Mouse (Mus musculus) cerebellum, postnatal 36 days (tissue): ENCODE data around the gene Fbxo11.
"Not testable (repeated sequence)": the region's sequence is repeated elsewhere in the genome, so short reads cannot be mapped to it uniquely, and the experiment has no call there.

Experiments
- DNase-seq, 2 experiments: peaks; one replicate each; pipeline ENCODE4 v3.0.0; 2021 to 2022; ENCODE audit warnings: mixed read lengths in 2 of 2

Fbxo11 gene

GRCm38 (mm10) chr17:87997808-87998207 lies 67.3 kb downstream of the Fbxo11 start:
- DNase-seq: no peak

GRCm38 (mm10) chr17:87993338-87993737 lies 71.8 kb downstream of the Fbxo11 start:
- no peak for DNase-seq

GRCm38 (mm10) chr17:87992154-87992553 lies 72.9 kb downstream of the Fbxo11 start:
- no peak for DNase-seq

- DNase-seq: no peak
These were observed 77.6 kb downstream of the Fbxo11 start for GRCm38 (mm10) chr17:87987507-87987906.

- DNase-seq: no peak
These were observed 79.2 kb downstream of the Fbxo11 start for GRCm38 (mm10) chr17:87985916-87986315.

GRCm38 (mm10) chr17:87984440-87985214 lies 80.5 kb downstream of the Fbxo11 start:
- no peak for DNase-seq

- DNase-seq: no peak
These were observed 81.8 kb downstream of the Fbxo11 start for GRCm38 (mm10) chr17:87983313-87983712.

- DNase-seq: no peak
These were observed 83.0 kb downstream of the Fbxo11 start for GRCm38 (mm10) chr17:87982112-87982511.

- DNase-seq: not testable (repeated sequence)
These were observed 85.4 kb downstream of the Fbxo11 start for GRCm38 (mm10) chr17:87979696-87980095.

GRCm38 (mm10) chr17:87976927-87977326 lies 88.2 kb downstream of the Fbxo11 start:
- DNase-seq: not testable (repeated sequence)

GRCm38 (mm10) chr17:87976154-87976806 lies 88.8 kb downstream of the Fbxo11 start:
- DNase-seq: no peak

GRCm38 (mm10) chr17:87975229-87975853 lies 89.8 kb downstream of the Fbxo11 start:
- DNase-seq: peak in 1 of 2 experiments; percentile 59

- peak; percentile 82 to 87 for DNase-seq
These were observed 90.4 kb downstream of the Fbxo11 start, which contains the start of gene Msh6 for GRCm38 (mm10) chr17:87974629-87975228. Gene Msh6, plus strand, starts transcription at chr17:87975062.

- no peak for DNase-seq
These were observed 91.6 kb downstream of the Fbxo11 start for GRCm38 (mm10) chr17:87973261-87974167.

GRCm38 (mm10) chr17:87972856-87973255 lies 92.2 kb downstream of the Fbxo11 start:
- no peak for DNase-seq

GRCm38 (mm10) chr17:87971696-87972591 lies 93.1 kb downstream of the Fbxo11 start:
- DNase-seq: not testable (repeated sequence)

- DNase-seq: not testable (repeated sequence)
These were observed 96.6 kb downstream of the Fbxo11 start for GRCm38 (mm10) chr17:87968483-87968926.

- DNase-seq: no peak
These were observed 101.7 kb downstream of the Fbxo11 start for GRCm38 (mm10) chr17:87963081-87964075.

- DNase-seq: not testable (repeated sequence)
These were observed 105.2 kb downstream of the Fbxo11 start for GRCm38 (mm10) chr17:87959931-87960330.

GRCm38 (mm10) chr17:87959406-87959805 lies 105.7 kb downstream of the Fbxo11 start:
- not testable (repeated sequence) for DNase-seq
